Comparison of ENCODE assay signal across 9 mouse cellular contexts in the genomic region with DNA sequence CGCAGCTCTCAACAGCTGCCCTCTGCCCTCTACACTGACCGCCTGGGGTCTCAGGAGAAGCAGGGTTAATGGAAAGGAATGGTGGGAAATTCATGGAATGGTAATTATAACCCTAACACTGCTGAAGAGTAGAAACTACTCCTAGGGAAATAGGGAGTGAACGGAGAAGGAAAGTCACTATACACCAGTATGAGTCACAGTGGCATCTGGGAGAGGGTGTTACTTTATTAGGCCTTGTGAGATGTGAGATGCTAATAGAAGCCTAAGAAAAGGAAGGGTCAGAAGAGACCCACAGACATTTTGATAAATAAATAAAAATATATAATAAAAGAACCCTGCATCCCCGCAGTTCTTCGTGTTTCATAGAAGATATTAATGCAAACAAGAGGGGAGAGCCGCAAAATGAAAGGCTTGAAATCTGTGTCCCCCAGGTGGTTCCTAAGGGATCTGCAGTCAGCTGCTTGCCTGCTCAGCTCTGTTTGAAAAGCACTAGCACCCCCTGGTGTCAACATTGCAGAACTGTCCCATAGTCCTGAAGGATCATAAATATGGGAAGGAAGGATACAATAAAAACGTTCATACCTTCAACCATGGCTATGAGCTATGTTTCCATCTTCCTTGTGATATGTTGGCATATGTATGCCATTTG. TPM values are rescaled to one million over a fixed set of nuclear protein-coding genes. Genes with fewer than 3 reads are reported as not detected.
DNase-seq lines count a peak whose midpoint lies in the region; ATAC-seq lines count a peak whose summit lies in the region.
"Had no signal": no experiment of that assay in that cellular context is flagged by ENCODE, and none has a peak within 500 bp of the region (broad histone marks: within the 10 kb centered on the region; RNA-seq: fewer than 3 reads in every experiment).

No protein-coding gene starts in this region.

- 35% methylated on average over 7 of the region's 7 CpGs for WGBS in forebrain, embryonic 16.5 days
- WGBS in hindbrain, embryonic 10.5 days = 32% methylated on average over 7 of the region's 7 CpGs
- WGBS in lung, embryonic 15.5 days = 29% methylated on average over 7 of the region's 7 CpGs

- no peak overlapping the region for H3K4me2 ChIP-seq in forebrain, embryonic 16.5 days (ENCODE audit: low read length)
- H3K4me2 ChIP-seq in lung, embryonic 15.5 days = no peak overlapping the region
- H3K4me2 ChIP-seq: stomach, embryonic 15.5 days had no signal

- peak; percentile 66 for DNase-seq in Muller cell, postnatal 12 days (ENCODE audit: inconsistent ontology term)
- peak; percentile 80 to 82 for DNase-seq in cerebellum, adult 18-20 months
- DNase-seq in hindbrain, embryonic 10.5 days (ENCODE audit: low spot score) = peak; percentile 70
- peak; percentile 61 to 79 for DNase-seq in layer of hippocampus, adult 8-10 months (ENCODE audit: low spot score in 2 of 2)
- DNase-seq in ovary, postnatal 14 days (ENCODE audit: low spot score) = peak; percentile 78
- peak; percentile 84 for DNase-seq in thymus, postnatal 14 days

- no peaks in the 10 kb centered on the region for H3K27me3 ChIP-seq in forebrain, embryonic 16.5 days (replicated peaks; ENCODE audit: control insufficient read depth, insufficient read depth, low read length)
- H3K27me3 ChIP-seq in hindbrain, embryonic 10.5 days (ENCODE audit: insufficient read depth, poor library complexity, severe bottlenecking) = no peaks in the 10 kb centered on the region
- no peaks in the 10 kb centered on the region for H3K27me3 ChIP-seq in lung, embryonic 15.5 days
- H3K27me3 ChIP-seq: stomach, embryonic 15.5 days had no signal

- no peak overlapping the region for H3K4me3 ChIP-seq in forebrain, embryonic 16.5 days (replicated peaks; ENCODE audit: low read length)
- H3K4me3 ChIP-seq in hindbrain, embryonic 10.5 days = no peak overlapping the region
- no peak overlapping the region for H3K4me3 ChIP-seq in lung, embryonic 15.5 days
- H3K4me3 ChIP-seq: stomach, embryonic 15.5 days had no signal

- peak; percentile 94 for ATAC-seq in forebrain, embryonic 16.5 days
- peak; percentile 70; the same call in 1 of the 2 replicates for ATAC-seq in lung, embryonic 15.5 days (ENCODE audit: borderline replicate concordance, extremely low read depth, low FRiP score, low TSS enrichment)

- H3K4me1 ChIP-seq in forebrain, embryonic 16.5 days (replicated peaks; ENCODE audit: control insufficient read depth, insufficient read depth, low read length) = peaks cover 3% of the 10 kb centered on the region
- H3K4me1 ChIP-seq in hindbrain, embryonic 10.5 days (replicated peaks) = 0 out of 2 replicates have a peak, but pooled peaks cover 6% of the 10 kb centered on the region
- no peaks in the 10 kb centered on the region for H3K4me1 ChIP-seq in lung, embryonic 15.5 days
- H3K4me1 ChIP-seq: stomach, embryonic 15.5 days had no signal

- H3K9ac ChIP-seq in forebrain, embryonic 16.5 days (replicated peaks; ENCODE audit: low read depth, low read length) = no peak overlapping the region
- no peak overlapping the region for H3K9ac ChIP-seq in lung, embryonic 15.5 days
- H3K9ac ChIP-seq: stomach, embryonic 15.5 days had no signal

- H3K9me3 ChIP-seq in forebrain, embryonic 16.5 days (ENCODE audit: control insufficient read depth, low read length) = no peaks in the 10 kb centered on the region
- H3K9me3 ChIP-seq in hindbrain, embryonic 10.5 days = no peaks in the 10 kb centered on the region
- no peaks in the 10 kb centered on the region for H3K9me3 ChIP-seq in lung, embryonic 15.5 days
- H3K9me3 ChIP-seq: stomach, embryonic 15.5 days had no signal

- H3K36me3 ChIP-seq in forebrain, embryonic 16.5 days (ENCODE audit: control insufficient read depth, insufficient read depth) = no peaks in the 10 kb centered on the region
- H3K36me3 ChIP-seq in hindbrain, embryonic 10.5 days = no peaks in the 10 kb centered on the region
- H3K36me3 ChIP-seq in lung, embryonic 15.5 days = no peaks in the 10 kb centered on the region
- H3K36me3 ChIP-seq: stomach, embryonic 15.5 days had no signal

- no peak overlapping the region for H3K27ac ChIP-seq in forebrain, embryonic 16.5 days (ENCODE audit: low read length)
- no peak overlapping the region for H3K27ac ChIP-seq in hindbrain, embryonic 10.5 days
- H3K27ac ChIP-seq in lung, embryonic 15.5 days = no peak overlapping the region
- H3K27ac ChIP-seq: stomach, embryonic 15.5 days had no signal

RNA-seq across cellular contexts. Expression of a gene that starts 35.1 kb away (rescaled TPM):
- 8.3 and 9.3 TPM in 2 replicates for polyA plus RNA-seq in forebrain, embryonic 16.5 days (2015; fragmentation: Nextera tagmentation; extraction: Ambion mirVana)
- 13.4 and 14.0 TPM in 2 replicates for polyA plus RNA-seq in hindbrain, embryonic 10.5 days (2016; fragmentation: Nextera tagmentation; extraction: Ambion mirVana)
- 10 to 100 TPM; 32.3 to 41.0 (median 33.8) TPM for total RNA-seq in layer of hippocampus, adult 8-10 months (2022)
- 9.5 and 10.0 TPM in 2 replicates for polyA plus RNA-seq in lung, embryonic 15.5 days (2015; fragmentation: Nextera tagmentation; extraction: Ambion mirVana)

RNA-seq across cellular contexts. Expression of a gene that starts 48.3 kb away (rescaled TPM):
- not detected in 2 replicates for polyA plus RNA-seq in forebrain, embryonic 16.5 days (2015; fragmentation: Nextera tagmentation; extraction: Ambion mirVana)
- polyA plus RNA-seq in hindbrain, embryonic 10.5 days (2016; fragmentation: Nextera tagmentation; extraction: Ambion mirVana) = not detected in 2 replicates
- under 1 TPM in 1 of 4 experiments, not detected in 3; 0.07 TPM for total RNA-seq in layer of hippocampus, adult 8-10 months (2022)
- 0.12 and 0.28 TPM in 2 replicates for polyA plus RNA-seq in lung, embryonic 15.5 days (2015; fragmentation: Nextera tagmentation; extraction: Ambion mirVana)

RNA-seq across cellular contexts. Expression of a gene that starts 59.3 kb away (rescaled TPM):
- 174 and 193 TPM in 2 replicates for polyA plus RNA-seq in forebrain, embryonic 16.5 days (2015; fragmentation: Nextera tagmentation; extraction: Ambion mirVana)
- 307 and 321 TPM in 2 replicates for polyA plus RNA-seq in hindbrain, embryonic 10.5 days (2016; fragmentation: Nextera tagmentation; extraction: Ambion mirVana)
- 100 to 1,000 TPM; 196 to 238 (median 215) TPM for total RNA-seq in layer of hippocampus, adult 8-10 months (2022)
- polyA plus RNA-seq in lung, embryonic 15.5 days (2015; fragmentation: Nextera tagmentation; extraction: Ambion mirVana) = 351 and 383 TPM in 2 replicates
